Mouse (Mus musculus): Measurements from ENCODE around the gene Edil3.
"Not testable (repeated sequence)": the region's sequence is repeated elsewhere in the genome, so short reads cannot be mapped to it uniquely, and the experiment has no call there.

Gene Edil3

GRCm38 (mm10) chr13:89007696-89008427, 186.6 kb downstream of the Edil3 start:
- DNase-seq: no peak

DNA sequence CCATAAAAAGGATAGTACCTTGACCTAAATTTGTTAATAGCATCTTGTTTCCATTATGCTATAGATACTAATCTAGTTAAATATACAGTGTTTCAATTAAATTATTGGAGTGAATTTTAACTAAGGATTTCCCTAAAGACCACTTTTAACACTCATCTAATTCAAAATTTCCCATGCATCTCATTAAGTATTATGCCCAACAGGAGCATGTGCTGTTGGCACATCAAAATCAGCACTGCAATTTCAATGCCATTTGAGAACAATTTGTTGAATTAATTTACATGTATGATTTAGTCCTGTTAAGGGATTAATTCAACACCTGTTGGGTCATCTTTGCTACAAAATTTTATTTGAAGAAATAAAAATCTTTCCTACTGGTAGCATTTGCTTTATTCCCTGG, 191.2 kb downstream of the Edil3 start:
- DNase-seq: no peak

GRCm38 (mm10) chr13:89029817-89030539, 208.7 kb downstream of the Edil3 start:
- DNase-seq: peak; percentile 6

DNA sequence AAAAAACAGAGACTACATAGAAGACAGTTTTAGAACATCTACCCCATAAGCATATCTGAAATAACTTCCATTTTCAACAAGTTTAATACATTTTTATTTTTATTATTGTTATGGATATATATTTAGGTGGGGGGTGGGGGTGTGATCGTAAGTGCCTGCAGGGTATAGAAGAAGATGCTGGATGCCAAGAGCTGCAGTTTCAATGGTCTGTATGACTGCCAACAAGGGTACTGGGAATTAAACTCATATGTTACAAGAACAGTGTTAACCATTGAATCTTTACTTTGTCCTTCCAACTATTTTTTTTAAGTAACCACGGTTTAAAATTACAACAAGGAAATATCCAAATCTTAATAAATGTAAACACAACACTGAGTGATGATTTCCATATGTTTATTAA, 214.4 kb downstream of the Edil3 start:
- no peak for DNase-seq

DNA sequence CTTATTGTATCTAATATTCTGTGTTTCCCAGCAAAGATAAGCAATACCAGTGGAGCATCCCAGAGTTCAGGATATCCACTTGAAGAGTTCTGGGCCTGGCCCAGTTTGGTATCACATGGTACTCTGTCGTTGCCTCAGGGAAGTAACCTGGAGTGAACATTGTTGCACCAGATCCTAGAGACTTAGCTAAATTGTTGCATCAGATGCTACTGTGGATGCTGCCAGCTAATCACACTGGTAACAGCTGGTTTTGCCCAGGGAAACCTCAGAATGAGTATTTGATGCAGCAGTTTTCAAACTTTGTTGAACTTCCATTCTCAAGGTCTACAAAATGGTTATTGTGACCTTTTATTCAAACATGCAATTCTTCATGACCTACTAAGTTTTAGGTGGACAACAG, 220.2 kb downstream of the Edil3 start:
- no peak for DNase-seq

DNA sequence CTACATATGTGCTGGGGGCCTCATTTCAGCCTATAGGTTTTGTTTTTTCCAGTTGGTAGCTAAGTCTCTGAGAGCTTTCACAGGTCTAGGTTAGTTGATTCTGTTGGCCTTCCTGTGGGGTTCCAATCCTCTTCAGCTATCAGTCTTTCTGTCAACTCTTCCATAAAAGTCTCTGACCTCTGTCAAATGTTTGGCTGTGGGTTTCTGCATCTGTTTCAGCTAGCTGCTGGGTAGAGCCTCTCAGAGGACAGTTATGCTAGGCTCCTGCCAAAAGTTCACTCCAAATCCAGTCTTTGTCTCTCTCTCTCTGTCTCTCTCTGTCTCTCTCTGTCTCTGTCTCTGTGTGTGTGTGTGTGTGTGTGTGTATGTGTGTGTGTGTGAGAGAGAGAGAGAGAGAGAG, 248.9 kb downstream of the Edil3 start:
- not testable (repeated sequence) for DNase-seq

DNA sequence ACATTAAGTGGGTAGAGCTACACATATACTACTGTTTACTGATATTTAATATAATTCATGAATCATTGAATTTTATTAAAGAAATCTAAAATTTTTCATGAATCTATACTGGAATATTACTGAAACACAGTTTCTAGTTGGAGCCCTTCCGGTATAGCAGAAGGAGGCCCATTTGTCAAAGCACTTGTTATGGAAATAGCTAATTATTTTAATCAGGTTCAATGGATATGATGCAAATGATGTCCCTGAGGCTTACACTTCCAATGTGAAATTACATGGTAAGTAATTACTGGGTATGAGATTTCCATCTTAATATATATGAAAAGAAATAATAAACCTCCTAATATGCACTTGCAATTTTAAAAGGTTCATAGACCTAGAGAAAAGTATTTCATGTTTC, 254.9 kb downstream of the Edil3 start:
- no peak for DNase-seq

DNA sequence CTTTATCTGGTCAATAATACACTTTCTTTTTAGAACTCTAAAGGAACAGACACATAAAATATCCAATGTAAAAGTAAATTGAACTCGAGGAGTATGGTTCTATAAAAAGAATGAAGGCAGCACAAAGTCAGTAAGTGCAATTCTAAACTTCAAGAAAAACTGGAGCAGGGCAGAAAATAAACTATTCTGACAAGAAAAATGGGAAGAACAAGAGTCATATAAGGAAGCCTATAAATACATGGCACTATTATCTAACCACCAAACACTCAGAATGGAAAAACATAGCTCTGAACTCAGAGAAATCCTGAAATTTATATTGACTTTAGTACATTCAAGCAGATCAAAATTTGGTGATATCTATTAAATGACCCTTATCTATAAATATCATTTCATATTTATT, 284.6 kb downstream of the Edil3 start:
- no peak for DNase-seq

DNA sequence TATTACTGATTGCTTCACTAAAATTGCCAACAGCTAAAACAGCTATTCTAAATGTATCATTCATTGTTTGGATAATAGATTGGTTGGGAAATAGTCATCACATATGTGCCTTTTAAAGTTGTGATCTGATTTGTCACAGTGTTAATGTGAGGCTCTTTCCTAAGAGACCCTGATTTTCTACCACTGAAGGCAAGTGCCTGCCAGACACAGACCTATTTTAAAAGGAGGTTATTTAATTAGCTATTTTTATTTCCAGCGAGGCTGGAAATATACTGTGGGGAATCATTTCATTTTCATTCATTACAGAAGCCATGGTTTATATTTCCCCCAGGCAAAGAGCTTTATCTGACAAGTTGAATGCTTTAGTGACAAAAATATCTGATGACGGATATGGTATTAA, 296.3 kb downstream of the Edil3 start:
- DNase-seq: no peak

DNA sequence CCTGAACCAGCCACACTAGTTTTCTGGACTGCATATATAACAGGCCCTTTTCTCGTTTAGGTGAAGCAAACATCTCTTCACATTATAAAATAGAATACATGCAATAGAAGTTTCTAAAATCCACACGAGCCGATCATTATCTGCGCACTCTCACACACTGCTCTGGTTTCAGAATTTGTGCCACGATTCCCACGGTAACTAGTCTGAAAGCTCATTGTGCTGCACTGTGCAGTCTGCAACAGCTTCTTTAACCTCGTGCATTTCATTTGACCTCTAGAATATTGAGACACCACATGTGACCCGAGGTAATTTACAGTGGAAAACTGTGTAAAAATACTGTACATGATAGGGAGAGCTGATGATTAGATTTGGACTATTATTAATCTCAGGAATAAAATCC, 298.5 kb downstream of the Edil3 start:
- DNase-seq: no peak

- DNase-seq: no peak
Observed at GRCm38 (mm10) chr13:89122511-89123253, 301.4 kb downstream of the Edil3 start.

GRCm38 (mm10) chr13:89123396-89123795, 302.1 kb downstream of the Edil3 start:
- DNase-seq: no peak

GRCm38 (mm10) chr13:89146056-89146547, 324.8 kb downstream of the Edil3 start:
- peak; percentile 24 for DNase-seq

GRCm38 (mm10) chr13:89151878-89152277, 330.6 kb downstream of the Edil3 start:
- no peak for DNase-seq

GRCm38 (mm10) chr13:89167960-89168359, 346.7 kb downstream of the Edil3 start:
- DNase-seq: no peak

- no peak for DNase-seq
Observed at GRCm38 (mm10) chr13:89170040-89170439, 348.8 kb downstream of the Edil3 start.

GRCm38 (mm10) chr13:89175154-89175553, 353.9 kb downstream of the Edil3 start:
- no peak for DNase-seq

DNA sequence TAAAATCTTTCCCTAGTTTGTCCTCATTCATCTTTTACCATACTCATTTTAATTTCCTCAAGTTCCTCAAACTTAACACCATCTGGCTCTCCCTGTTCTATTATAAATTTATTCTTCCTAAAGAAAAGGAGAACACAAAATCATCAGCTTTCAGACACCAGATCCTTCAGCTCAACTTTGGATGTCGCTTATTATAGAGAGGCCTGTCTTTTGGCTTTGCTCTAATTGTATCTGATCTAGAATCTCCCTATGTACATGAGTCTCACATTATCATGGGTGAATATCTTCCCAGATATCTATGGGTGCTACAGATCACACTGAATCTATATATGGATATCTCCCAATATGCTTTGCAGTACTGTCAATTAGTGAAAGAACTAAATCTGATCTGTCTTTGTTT, 367.8 kb downstream of the Edil3 start:
- no peak for DNase-seq

DNA sequence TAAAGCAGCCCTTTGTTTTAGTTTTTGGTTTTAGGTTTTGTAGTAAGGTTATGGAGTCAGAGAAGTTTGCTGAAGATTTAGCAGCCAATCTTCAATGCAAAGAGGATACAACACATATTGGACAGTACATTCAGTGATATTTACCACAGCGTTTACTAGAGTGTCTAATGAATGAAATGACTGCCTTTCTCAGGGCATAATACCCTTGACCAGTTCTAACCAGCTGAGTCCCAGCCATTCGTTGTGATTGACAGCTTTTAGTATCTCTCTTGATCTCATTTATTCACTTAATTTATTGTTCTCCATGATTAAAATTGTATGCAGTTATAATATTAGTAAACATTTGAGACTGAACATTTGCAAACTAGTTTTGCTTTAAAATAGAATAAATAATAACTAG, 375.7 kb downstream of the Edil3 start:
- no peak for DNase-seq

- no peak for DNase-seq
Observed at GRCm38 (mm10) chr13:89199275-89199674, 378.0 kb downstream of the Edil3 start.

DNA sequence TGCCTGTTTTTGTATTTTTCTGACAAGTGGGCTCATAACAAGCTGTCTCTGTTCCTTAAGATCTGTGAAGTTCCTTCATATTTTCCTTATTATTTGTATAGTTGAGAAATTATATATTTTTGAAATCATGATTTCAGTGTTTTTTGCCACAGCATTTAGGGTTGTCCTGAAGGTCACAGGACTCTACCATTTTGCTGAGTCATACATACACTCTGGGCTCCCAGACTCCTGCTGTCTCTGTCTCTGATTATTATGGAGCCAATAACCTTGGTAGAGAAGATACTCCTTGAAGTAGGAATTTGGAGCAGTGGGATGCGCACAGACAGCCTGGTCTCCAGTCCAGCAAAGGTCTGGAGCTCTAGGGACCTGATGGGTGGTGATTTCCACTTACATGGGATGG, 416.8 kb downstream of the Edil3 start:
- no peak for DNase-seq

GRCm38 (mm10) chr13:89253990-89254642, 432.8 kb downstream of the Edil3 start:
- no peak for DNase-seq

DNA sequence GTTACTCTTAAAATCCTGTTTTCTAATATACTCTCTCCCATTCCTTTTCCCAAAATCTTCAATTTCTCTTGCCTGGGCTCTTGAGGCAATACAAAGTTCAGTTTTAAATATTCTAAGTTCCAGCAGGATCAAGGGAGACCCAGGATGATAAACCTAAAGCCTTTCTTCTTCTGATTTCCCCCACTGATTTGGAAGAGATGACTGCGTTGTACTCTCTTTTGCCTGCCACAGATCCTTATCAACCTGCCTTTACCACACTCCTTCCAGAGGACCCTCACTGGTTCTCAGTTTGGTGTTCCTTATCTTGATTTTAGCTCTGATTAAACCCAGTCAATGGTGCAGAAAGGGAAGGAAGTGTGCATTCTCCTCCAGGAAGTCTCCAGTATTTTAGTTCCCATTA, 435.6 kb downstream of the Edil3 start:
- no peak for DNase-seq
